Mouse (Mus musculus) lung, postnatal 0 days (tissue): ENCODE data around the gene Ccdc106.

Source experiments
- CTCF ChIP-seq: IDR thresholded peaks from 2 replicates; pipeline ENCODE4 v1.5.1; 2016; ENCODE audit warnings: antibody characterized with exemption, mild to moderate bottlenecking
- EP300 ChIP-seq: IDR thresholded peaks from 2 replicates; pipeline ENCODE4 v1.6.1; 2016; ENCODE audit warnings: antibody characterized with exemption, mild to moderate bottlenecking, control low read depth

DNA sequence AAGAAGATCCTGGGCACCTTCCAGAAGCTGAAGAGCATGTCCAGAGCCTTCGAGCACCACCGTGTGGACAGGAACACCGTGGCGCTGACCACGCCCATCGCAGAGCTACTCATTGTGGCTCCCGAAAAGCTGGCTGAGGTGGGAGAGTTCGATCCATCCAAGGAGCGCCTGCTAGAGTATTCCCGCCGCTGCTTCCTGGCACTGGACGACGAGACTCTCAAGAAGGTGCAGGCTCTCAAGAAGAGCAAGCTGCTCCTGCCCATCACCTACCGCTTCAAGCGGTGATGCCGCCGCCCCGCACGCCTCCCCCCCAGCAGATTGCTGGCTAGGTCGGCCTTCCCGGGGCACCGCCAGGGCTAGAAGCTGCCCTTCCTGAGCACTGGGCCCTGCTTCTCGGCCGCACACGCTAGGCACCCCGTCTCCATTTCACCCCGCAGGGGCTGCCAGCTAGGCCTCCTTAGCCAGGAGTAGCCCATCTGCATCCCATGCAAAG lies 39.9 kb downstream of the Ccdc106 start:
- TF ChIP-seq EP300 (no peak), CTCF (peak; percentile 85)
